Mouse (Mus musculus): ENCODE measurements around the gene Fis1. TPM values are rescaled to one million over a fixed set of nuclear protein-coding genes. Genes with fewer than 3 reads are reported as not detected.

Gene Fis1
- total RNA-seq, 2 experiments from 2014 or later, result 149 to 165 TPM

Small RNA genes within 50 kb of the gene (microRNA-seq; reads per million reads assigned to microRNA genes)
- gene Mir702, result 6.8 to 8.2 reads per million in 2 experiments

Other genes starting within 250 kb of the Fis1 start
- gene Col26a1, start 70.1 kb upstream of the Fis1 start, total RNA-seq (2021), result 1 to 10 TPM; 2.3 to 4.1 TPM
- 1 to 10 TPM; 4.2 to 5.9 TPM for gene Ift22, start 45.1 kb upstream of the Fis1 start, total RNA-seq (2021)
- gene Cldn15, start 13.3 kb downstream of the Fis1 start, total RNA-seq (2021), result 1 to 10 TPM; 1.7 to 1.8 TPM
- 10 to 100 TPM; 19.5 to 22.2 TPM for gene Plod3, start 33.7 kb downstream of the Fis1 start, total RNA-seq (2021)
- 10 to 100 TPM; 58.3 to 63.2 TPM for gene Znhit1, start 34.7 kb downstream of the Fis1 start, total RNA-seq (2021)
- gene Vgf, start 73.1 kb downstream of the Fis1 start, total RNA-seq (2021), result not detected
- gene Ap1s1, start 92.9 kb downstream of the Fis1 start, total RNA-seq (2021), result 10 to 100 TPM; 14.6 to 16.8 TPM
- gene Serpine1, start 119.0 kb downstream of the Fis1 start, total RNA-seq (2021), result 1 to 10 TPM; 2.8 to 7.5 TPM
- 1 to 10 TPM; 7.0 to 8.0 TPM for gene Trim56, start 162.9 kb downstream of the Fis1 start, total RNA-seq (2021)
- not detected for gene Muc3, start 196.0 kb downstream of the Fis1 start, total RNA-seq (2021)

Data from gastrocnemius, postnatal 36 days (tissue).